Mouse (Mus musculus): ENCODE results near the gene Mus81. TPM values are rescaled to one million over a fixed set of nuclear protein-coding genes. Genes with fewer than 3 reads are reported as not detected.
"Not testable (repeated sequence)": the region's sequence is repeated elsewhere in the genome, so short reads cannot be mapped to it uniquely, and the experiment has no call there.

Mus81 gene
- polyA plus RNA-seq, 1 experiment from 2014 or later: 60.5 TPM

DNA sequence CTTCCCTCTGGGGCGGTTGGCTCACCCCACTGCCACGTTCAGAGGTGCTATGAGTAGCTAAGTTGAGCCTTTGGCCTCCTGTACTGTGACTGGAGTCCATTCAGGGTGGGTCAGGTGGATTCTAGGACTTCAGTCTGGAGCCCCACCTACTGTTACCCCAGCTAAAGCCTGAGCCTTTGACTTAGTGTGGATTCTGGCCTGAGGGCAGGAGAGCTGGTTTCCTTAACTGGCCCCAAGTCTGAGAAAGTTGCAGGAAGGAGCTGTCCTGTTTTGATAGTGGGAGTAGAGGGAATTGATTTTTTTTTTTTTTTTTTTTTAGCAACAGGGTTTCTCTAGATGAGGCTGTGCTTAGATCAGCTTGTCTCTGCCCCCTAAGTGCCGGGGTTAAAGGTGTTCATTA, 6.1 kb upstream of the Mus81 start:
- Histone ChIP-seq H3K27me3 (replicated peaks; ENCODE audit: control insufficient read depth, insufficient read depth, low read length) (no peaks in the 10 kb centered on the region), H3K9ac (replicated peaks; ENCODE audit: low read depth, low read length) (no peak overlapping the region), H3K4me2 (ENCODE audit: low read length) (no peak overlapping the region), H3K27ac (ENCODE audit: low read length) (no peak overlapping the region), H3K36me3 (ENCODE audit: control insufficient read depth, insufficient read depth) (peaks cover 24% of the 10 kb centered on the region), H3K4me3 (replicated peaks; ENCODE audit: low read length) (no peak overlapping the region), H3K9me3 (ENCODE audit: control insufficient read depth, low read length) (no peaks in the 10 kb centered on the region), H3K4me1 (replicated peaks; ENCODE audit: control insufficient read depth, insufficient read depth, low read length) (peaks cover 19% of the 10 kb centered on the region)
- ATAC-seq: no peak
- 90% methylated on average over 3 of the region's 3 CpGs for WGBS

GRCm38 (mm10) chr19:5493301-5493721, 5.1 kb upstream of the Mus81 start:
- not testable (repeated sequence) for H3K9me3 ChIP-seq (ENCODE audit: control insufficient read depth, low read length); H3K4me2 ChIP-seq (ENCODE audit: low read length); H3K27me3 ChIP-seq (replicated peaks; ENCODE audit: control insufficient read depth, insufficient read depth, low read length); H3K9ac ChIP-seq (replicated peaks; ENCODE audit: low read depth, low read length); ATAC-seq; H3K27ac ChIP-seq (ENCODE audit: low read length); H3K4me3 ChIP-seq (replicated peaks; ENCODE audit: low read length)
- WGBS: 67% methylated on average over 9 of the region's 9 CpGs
- H3K36me3 ChIP-seq (ENCODE audit: control insufficient read depth, insufficient read depth): peaks cover 24% of the 10 kb centered on the region
- peaks cover 26% of the 10 kb centered on the region for H3K4me1 ChIP-seq (replicated peaks; ENCODE audit: control insufficient read depth, insufficient read depth, low read length)

DNA sequence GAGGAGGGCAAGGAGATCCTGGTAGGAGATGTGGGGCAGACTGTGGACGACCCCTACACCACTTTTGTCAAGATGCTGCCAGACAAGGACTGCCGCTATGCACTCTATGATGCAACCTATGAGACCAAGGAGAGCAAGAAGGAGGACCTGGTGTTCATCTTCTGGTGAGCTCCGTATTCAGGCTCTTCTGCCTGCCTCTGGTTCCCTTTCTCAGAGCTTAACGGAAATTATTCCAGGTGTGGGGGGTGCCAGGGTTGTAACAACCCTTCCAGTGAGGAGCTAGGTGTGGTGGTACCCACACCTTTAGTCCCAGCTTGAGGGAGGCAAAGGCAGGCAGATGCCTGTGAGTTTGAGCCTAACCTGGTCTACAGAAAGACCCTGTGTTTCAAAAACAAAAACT, 4.4 kb upstream of the Mus81 start:
- H3K4me2 ChIP-seq (ENCODE audit: low read length): no peak overlapping the region
- H3K27me3 ChIP-seq (replicated peaks; ENCODE audit: control insufficient read depth, insufficient read depth, low read length): no peaks in the 10 kb centered on the region
- no peak overlapping the region for H3K4me3 ChIP-seq (replicated peaks; ENCODE audit: low read length)
- H3K9me3 ChIP-seq (ENCODE audit: control insufficient read depth, low read length): no peaks in the 10 kb centered on the region
- H3K36me3 ChIP-seq (ENCODE audit: control insufficient read depth, insufficient read depth): peaks cover 24% of the 10 kb centered on the region
- H3K4me1 ChIP-seq (replicated peaks; ENCODE audit: control insufficient read depth, insufficient read depth, low read length): peaks cover 26% of the 10 kb centered on the region
- no peak for ATAC-seq
- no peak overlapping the region for H3K9ac ChIP-seq (replicated peaks; ENCODE audit: low read depth, low read length)
- H3K27ac ChIP-seq (ENCODE audit: low read length): no peak overlapping the region
- 86% methylated on average over 4 of the region's 4 CpGs for WGBS

DNA sequence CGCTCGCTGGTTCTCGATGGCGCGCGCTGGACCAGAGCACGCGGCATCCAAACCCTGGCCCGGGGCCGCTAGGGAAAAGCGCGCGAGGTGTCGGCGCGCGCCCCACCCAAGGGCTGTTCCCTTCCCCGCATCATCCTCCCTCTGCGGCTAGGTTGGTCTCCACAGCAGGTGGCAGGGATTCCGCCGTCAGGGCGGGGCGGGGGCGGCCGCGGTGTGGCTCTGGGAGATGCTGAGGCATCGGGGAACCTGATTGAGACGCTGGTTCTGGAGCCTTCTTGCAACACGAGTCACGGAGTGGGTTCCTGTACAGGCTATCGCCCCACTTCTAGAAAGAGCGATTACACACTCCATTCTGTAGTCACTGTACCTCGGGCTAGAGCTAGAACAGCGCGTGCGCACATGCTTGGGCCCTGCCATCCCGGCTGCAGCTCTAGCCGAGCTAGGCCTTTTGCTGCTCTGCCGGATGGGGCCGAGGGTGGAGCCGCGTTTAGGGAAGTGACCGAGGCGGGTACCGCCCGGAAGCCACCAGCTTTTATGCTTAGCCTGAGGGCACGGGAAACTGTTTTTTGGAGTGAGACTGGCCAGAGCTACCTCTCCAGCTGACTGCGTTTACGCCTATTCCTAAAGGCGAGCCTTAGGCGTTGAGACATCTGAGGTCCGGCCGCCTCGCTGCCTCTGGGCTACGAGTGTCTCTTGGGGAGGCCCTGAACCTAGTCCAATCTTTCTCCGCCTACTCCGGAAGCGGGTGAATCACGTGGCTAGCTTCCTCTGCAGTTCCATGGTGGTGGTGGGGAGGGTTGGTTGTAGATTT, 2.9 kb upstream of the Mus81 start:
- peak overlapping the region; percentile 98 for H3K9ac ChIP-seq (replicated peaks; ENCODE audit: low read depth, low read length)
- H3K9me3 ChIP-seq (ENCODE audit: control insufficient read depth, low read length): no peaks in the 10 kb centered on the region
- WGBS: under 1% methylated on average over 59 of the region's 59 CpGs
- peak overlapping the region; percentile 100 for H3K4me3 ChIP-seq (replicated peaks; ENCODE audit: low read length)
- peak overlapping the region; percentile 99 for H3K27ac ChIP-seq (ENCODE audit: low read length)
- no peaks in the 10 kb centered on the region for H3K27me3 ChIP-seq (replicated peaks; ENCODE audit: control insufficient read depth, insufficient read depth, low read length)
- peak; percentile 32 for ATAC-seq
- peaks cover 18% of the 10 kb centered on the region for H3K36me3 ChIP-seq (ENCODE audit: control insufficient read depth, insufficient read depth)
- peak overlapping the region; percentile 87 for H3K4me2 ChIP-seq (ENCODE audit: low read length)
- peaks cover 37% of the 10 kb centered on the region for H3K4me1 ChIP-seq (replicated peaks; ENCODE audit: control insufficient read depth, insufficient read depth, low read length)

DNA sequence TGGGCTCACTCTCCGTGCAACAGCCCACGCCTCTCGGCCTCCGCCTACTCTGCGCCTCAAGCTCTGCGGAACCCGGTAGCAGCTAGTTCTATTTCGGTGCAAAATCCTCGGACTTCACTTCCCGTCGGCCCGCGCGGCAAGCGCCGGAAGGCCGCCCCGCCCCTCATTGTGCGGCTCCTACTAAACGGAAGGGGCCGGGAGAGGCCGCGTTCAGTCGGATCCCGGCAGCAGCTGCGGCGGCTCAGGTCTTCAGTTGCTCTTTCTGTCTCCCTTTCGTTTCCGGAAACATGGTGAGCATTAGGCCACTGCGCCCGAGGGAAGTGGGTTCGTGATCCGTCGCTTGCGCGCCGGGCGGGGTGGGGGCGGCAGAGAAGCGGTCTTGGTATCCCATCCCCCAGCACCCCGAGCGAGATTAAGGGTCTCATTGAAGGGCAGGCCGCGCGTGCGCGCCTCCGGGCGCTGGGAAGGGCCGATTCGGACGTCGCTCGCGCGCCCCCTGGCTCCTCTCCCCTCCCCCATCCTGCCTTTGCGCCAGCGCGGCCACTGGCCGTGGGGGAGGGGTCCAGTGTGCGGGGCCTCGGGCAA, 2.2 kb upstream of the Mus81 start, which contains the start of gene Cfl1:
Gene Cfl1 (plus strand): TSS at position 143 of the 585 bp plus-strand sequence.
- no peaks in the 10 kb centered on the region for H3K9me3 ChIP-seq (ENCODE audit: control insufficient read depth, low read length)
- H3K9ac ChIP-seq (replicated peaks; ENCODE audit: low read depth, low read length): peak within 1 kb of the TSS; percentile 98
- peak; percentile 78 for ATAC-seq
- H3K4me1 ChIP-seq (replicated peaks; ENCODE audit: control insufficient read depth, insufficient read depth, low read length): peaks cover 37% of the 10 kb centered on the region
- WGBS: under 1% methylated on average over 59 of the region's 62 CpGs
- H3K4me2 ChIP-seq (ENCODE audit: low read length): peak within 1 kb of the TSS; percentile 87
- peaks cover 14% of the 10 kb centered on the region for H3K36me3 ChIP-seq (ENCODE audit: control insufficient read depth, insufficient read depth)
- no peaks in the 10 kb centered on the region for H3K27me3 ChIP-seq (replicated peaks; ENCODE audit: control insufficient read depth, insufficient read depth, low read length)
- H3K27ac ChIP-seq (ENCODE audit: low read length): peak within 1 kb of the TSS; percentile 99
- H3K4me3 ChIP-seq (replicated peaks; ENCODE audit: low read length): peak within 1 kb of the TSS; percentile 100

GRCm38 (mm10) chr19:5489721-5490120, 1.5 kb upstream of the Mus81 start:
- not testable (repeated sequence) for H3K27me3 ChIP-seq (replicated peaks; ENCODE audit: control insufficient read depth, insufficient read depth, low read length); ATAC-seq; H3K9me3 ChIP-seq (ENCODE audit: control insufficient read depth, low read length); H3K9ac ChIP-seq (replicated peaks; ENCODE audit: low read depth, low read length)
- H3K4me2 ChIP-seq (ENCODE audit: low read length): peak overlapping the region; percentile 46
- peak overlapping the region; percentile 99 for H3K27ac ChIP-seq (ENCODE audit: low read length)
- peaks cover 17% of the 10 kb centered on the region for H3K36me3 ChIP-seq (ENCODE audit: control insufficient read depth, insufficient read depth)
- peaks cover 37% of the 10 kb centered on the region for H3K4me1 ChIP-seq (replicated peaks; ENCODE audit: control insufficient read depth, insufficient read depth, low read length)
- peak overlapping the region; percentile 100 for H3K4me3 ChIP-seq (replicated peaks; ENCODE audit: low read length)
- 47% methylated on average over 10 of the region's 10 CpGs for WGBS

GRCm38 (mm10) chr19:5488878-5489571, 823 bp upstream of the Mus81 start:
- ATAC-seq: peak; percentile 78
- H3K4me2 ChIP-seq (ENCODE audit: low read length): peak overlapping the region; percentile 58
- peak overlapping the region; percentile 98 for H3K27ac ChIP-seq (ENCODE audit: low read length)
- H3K9me3 ChIP-seq (ENCODE audit: control insufficient read depth, low read length): no peaks in the 10 kb centered on the region
- H3K9ac ChIP-seq (replicated peaks; ENCODE audit: low read depth, low read length): peak overlapping the region; percentile 60
- H3K27me3 ChIP-seq (replicated peaks; ENCODE audit: control insufficient read depth, insufficient read depth, low read length): no peaks in the 10 kb centered on the region
- H3K4me1 ChIP-seq (replicated peaks; ENCODE audit: control insufficient read depth, insufficient read depth, low read length): peaks cover 37% of the 10 kb centered on the region
- WGBS: under 1% methylated on average over 26 of the region's 26 CpGs
- H3K36me3 ChIP-seq (ENCODE audit: control insufficient read depth, insufficient read depth): peaks cover 13% of the 10 kb centered on the region
- peak overlapping the region; percentile 59 for H3K4me3 ChIP-seq (replicated peaks; ENCODE audit: low read length)

DNA sequence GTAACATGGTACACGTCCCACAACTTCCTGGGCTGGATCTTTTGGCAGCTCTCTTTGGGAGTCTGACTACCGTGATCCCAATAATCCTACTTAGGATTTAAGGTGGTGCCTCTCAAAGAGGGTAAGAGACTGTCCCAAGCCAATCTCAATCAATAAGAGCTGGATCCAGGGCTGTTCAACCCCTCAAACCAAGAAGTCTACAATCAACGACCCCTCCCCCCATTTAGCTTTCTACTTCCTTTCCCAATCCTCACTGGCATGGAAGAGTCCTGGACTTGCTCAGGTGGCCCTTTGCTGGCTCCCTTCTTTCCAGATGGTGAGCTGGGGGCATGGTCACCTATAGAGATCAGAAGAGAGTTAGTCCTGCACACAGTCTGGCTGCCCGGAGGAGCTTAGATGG, 1.4 kb downstream of the Mus81 start:
- no peak overlapping the region for H3K4me2 ChIP-seq (ENCODE audit: low read length)
- no peak overlapping the region for H3K4me3 ChIP-seq (replicated peaks; ENCODE audit: low read length)
- no peak overlapping the region for H3K9ac ChIP-seq (replicated peaks; ENCODE audit: low read depth, low read length)
- no peak for ATAC-seq
- peaks cover 3% of the 10 kb centered on the region; the same call in 1 of the 2 replicates for H3K36me3 ChIP-seq (ENCODE audit: control insufficient read depth, insufficient read depth)
- H3K4me1 ChIP-seq (replicated peaks; ENCODE audit: control insufficient read depth, insufficient read depth, low read length): peaks cover 22% of the 10 kb centered on the region
- no peaks in the 10 kb centered on the region for H3K27me3 ChIP-seq (replicated peaks; ENCODE audit: control insufficient read depth, insufficient read depth, low read length)
- no peak overlapping the region for H3K27ac ChIP-seq (ENCODE audit: low read length)
- WGBS: 90% methylated on average over 4 of the region's 4 CpGs
- H3K9me3 ChIP-seq (ENCODE audit: control insufficient read depth, low read length): no peaks in the 10 kb centered on the region

- H3K9ac ChIP-seq (replicated peaks; ENCODE audit: low read depth, low read length): no peak overlapping the region
- H3K27me3 ChIP-seq (replicated peaks; ENCODE audit: control insufficient read depth, insufficient read depth, low read length): no peaks in the 10 kb centered on the region
- ATAC-seq: no peak
- H3K4me3 ChIP-seq (replicated peaks; ENCODE audit: low read length): no peak overlapping the region
- peaks cover 19% of the 10 kb centered on the region for H3K4me1 ChIP-seq (replicated peaks; ENCODE audit: control insufficient read depth, insufficient read depth, low read length)
- H3K36me3 ChIP-seq (ENCODE audit: control insufficient read depth, insufficient read depth): peaks cover 3% of the 10 kb centered on the region; the same call in 1 of the 2 replicates
- no peaks in the 10 kb centered on the region for H3K9me3 ChIP-seq (ENCODE audit: control insufficient read depth, low read length)
- H3K27ac ChIP-seq (ENCODE audit: low read length): no peak overlapping the region
- no peak overlapping the region for H3K4me2 ChIP-seq (ENCODE audit: low read length)
- whole genome bisulfite sequencing: 89% methylated on average over 8 of the region's 8 CpGs
Measured at GRCm38 (mm10) chr19:5486286-5486685, 1.9 kb downstream of the Mus81 start.
